10 mouse cellular contexts compared by ENCODE assay signal in genomic region chr17:5125084-5125855, GRCm38 (mm10).
DNase-seq lines count a peak whose midpoint lies in the region; ATAC-seq lines count a peak whose summit lies in the region.
"Had no signal": no experiment of that assay in that cellular context is flagged by ENCODE, and none has a peak within 500 bp of the region (broad histone marks: within the 10 kb centered on the region; RNA-seq: fewer than 3 reads in every experiment).

No protein-coding gene starts in this region.

- H3K27me3 ChIP-seq in hindbrain, embryonic 13.5 days = no peaks in the 10 kb centered on the region
- no peaks in the 10 kb centered on the region for H3K27me3 ChIP-seq in hindbrain, embryonic 10.5 days (ENCODE audit: insufficient read depth, poor library complexity, severe bottlenecking)
- H3K27me3 ChIP-seq: heart, embryonic 15.5 days; liver, embryonic 12.5 days had no signal

- H3K36me3 ChIP-seq in hindbrain, embryonic 13.5 days = no peaks in the 10 kb centered on the region
- peaks cover 13% of the 10 kb centered on the region; the same call in 1 of the 2 replicates for H3K36me3 ChIP-seq in hindbrain, embryonic 10.5 days
- H3K36me3 ChIP-seq: heart, embryonic 15.5 days had no signal

- ATAC-seq in hindbrain, embryonic 13.5 days (ENCODE audit: low FRiP score) = no peak
- ATAC-seq in megakaryocyte-erythroid progenitor cell, adult 5-6 weeks (replicated peaks; ENCODE audit: low FRiP score, low TSS enrichment, poor library complexity, severe bottlenecking) = 0 out of 2 replicates have a peak, but pooled peaks have one; percentile 16
- ATAC-seq: liver, embryonic 12.5 days had no signal

- H3K27ac ChIP-seq in hindbrain, embryonic 13.5 days = 0 out of 2 replicates have a peak overlapping the region, but pooled peaks have one; percentile 12
- no peak overlapping the region for H3K27ac ChIP-seq in hindbrain, embryonic 10.5 days
- H3K27ac ChIP-seq: heart, embryonic 15.5 days; liver, embryonic 12.5 days had no signal

- H3K4me1 ChIP-seq in hindbrain, embryonic 13.5 days (replicated peaks) = peaks cover 63% of the 10 kb centered on the region
- H3K4me1 ChIP-seq in hindbrain, embryonic 10.5 days (replicated peaks) = peaks cover 33% of the 10 kb centered on the region

- no peaks in the 10 kb centered on the region for H3K9me3 ChIP-seq in hindbrain, embryonic 13.5 days
- H3K9me3 ChIP-seq in hindbrain, embryonic 10.5 days = no peaks in the 10 kb centered on the region
- H3K9me3 ChIP-seq: heart, embryonic 15.5 days; liver, embryonic 12.5 days had no signal

- H3K4me2 ChIP-seq in hindbrain, embryonic 13.5 days = no peak overlapping the region
- H3K4me2 ChIP-seq: heart, embryonic 15.5 days; liver, embryonic 12.5 days had no signal

- H3K4me3 ChIP-seq in hindbrain, embryonic 13.5 days = no peak overlapping the region
- no peak overlapping the region for H3K4me3 ChIP-seq in hindbrain, embryonic 10.5 days
- H3K4me3 ChIP-seq: heart, embryonic 15.5 days; liver, embryonic 12.5 days had no signal

- WGBS in hindbrain, embryonic 13.5 days = 78% methylated on average over 5 of the region's 5 CpGs
- WGBS in hindbrain, embryonic 10.5 days = 81% methylated on average over 5 of the region's 5 CpGs

- H3K9ac ChIP-seq in hindbrain, embryonic 13.5 days = no peak overlapping the region
- H3K9ac ChIP-seq: heart, embryonic 15.5 days; liver, embryonic 12.5 days had no signal

- DNase-seq in hindbrain, embryonic 10.5 days (ENCODE audit: low spot score) = no peak
- peak; percentile 17 for DNase-seq in ES-CJ7 (ENCODE audit: low read depth, low spot score)
- peak; percentile 74 for DNase-seq in kidney, adult 18-20 months
- no peak for DNase-seq in cerebellum, adult 11 months
- DNase-seq in frontal cortex, adult 2 months (ENCODE audit: extremely low spot score in 1 of 2, low spot score in 1 of 2) = no peak
- no peak for DNase-seq in urinary bladder, adult 18-20 months (ENCODE audit: low spot score in 2 of 2)

Comparison
In these comparisons a context has a peak if more than half of its experiments do, and no peak if none do; other contexts are left out.
1. DNase-seq: peak in ES-CJ7 (single experiment) and kidney, adult 18-20 months (single experiment); none in hindbrain, embryonic 10.5 days (single experiment), cerebellum, adult 11 months (single experiment), frontal cortex, adult 2 months (0 of 2) and urinary bladder, adult 18-20 months (0 of 2).